Mouse (Mus musculus): Measurements from ENCODE around the gene Runx1.

Runx1 gene

DNA sequence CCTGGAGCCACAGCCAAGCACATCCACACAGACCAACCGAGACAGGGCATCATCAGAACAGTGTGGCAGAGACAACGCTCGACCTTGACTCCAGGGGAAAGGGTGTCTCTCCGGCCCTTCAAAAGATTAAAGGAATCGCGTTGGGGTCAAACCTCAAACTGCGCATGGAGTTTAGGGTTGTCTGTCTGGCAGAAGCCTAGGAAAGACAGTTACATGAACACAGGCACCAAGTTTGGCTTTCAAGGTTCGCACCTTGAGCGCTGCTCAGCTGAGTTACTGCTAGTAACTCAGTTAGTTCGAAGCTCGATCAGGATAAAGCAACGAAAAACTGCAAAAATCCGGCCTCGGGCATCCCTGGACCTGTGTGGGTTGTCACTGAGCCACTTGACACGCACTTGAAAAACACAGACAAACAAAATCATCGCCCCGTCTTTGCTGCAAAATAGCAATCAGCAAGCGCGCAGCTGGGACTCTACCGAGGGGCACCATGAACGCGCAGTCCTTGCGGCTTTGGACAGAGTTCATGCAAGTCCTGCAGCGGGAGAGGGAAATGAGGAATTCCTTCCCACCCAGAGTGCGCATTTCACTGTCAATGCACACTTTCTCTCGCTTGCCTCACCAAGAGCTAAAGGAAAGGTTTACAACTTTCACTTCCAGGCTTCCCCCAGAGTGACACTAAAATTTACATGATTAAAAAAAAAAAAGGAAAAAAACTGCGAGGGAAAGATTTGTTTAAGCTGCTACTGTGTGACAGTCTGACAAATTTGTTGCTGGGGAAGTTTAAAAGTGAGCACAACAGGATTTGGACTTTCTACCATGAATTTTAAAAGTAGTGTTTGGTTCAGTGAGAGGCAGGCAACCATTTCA is 126.2 kb downstream of the Runx1 start:
- DNase-seq (ENCODE audit: low spot score in 2 of 2): no peak

- DNase-seq (ENCODE audit: low spot score in 2 of 2): peak; percentile 96 to 97
These were observed 127.3 kb downstream of the Runx1 start for GRCm38 (mm10) chr16:92698612-92698998.

- DNase-seq (ENCODE audit: low spot score in 2 of 2): peak; percentile 67 to 75
These were observed 128.0 kb downstream of the Runx1 start for GRCm38 (mm10) chr16:92697737-92698611.

GRCm38 (mm10) chr16:92697227-92697736 is 128.7 kb downstream of the Runx1 start:
- DNase-seq (ENCODE audit: low spot score in 2 of 2): peak; percentile 79 to 82

DNA sequence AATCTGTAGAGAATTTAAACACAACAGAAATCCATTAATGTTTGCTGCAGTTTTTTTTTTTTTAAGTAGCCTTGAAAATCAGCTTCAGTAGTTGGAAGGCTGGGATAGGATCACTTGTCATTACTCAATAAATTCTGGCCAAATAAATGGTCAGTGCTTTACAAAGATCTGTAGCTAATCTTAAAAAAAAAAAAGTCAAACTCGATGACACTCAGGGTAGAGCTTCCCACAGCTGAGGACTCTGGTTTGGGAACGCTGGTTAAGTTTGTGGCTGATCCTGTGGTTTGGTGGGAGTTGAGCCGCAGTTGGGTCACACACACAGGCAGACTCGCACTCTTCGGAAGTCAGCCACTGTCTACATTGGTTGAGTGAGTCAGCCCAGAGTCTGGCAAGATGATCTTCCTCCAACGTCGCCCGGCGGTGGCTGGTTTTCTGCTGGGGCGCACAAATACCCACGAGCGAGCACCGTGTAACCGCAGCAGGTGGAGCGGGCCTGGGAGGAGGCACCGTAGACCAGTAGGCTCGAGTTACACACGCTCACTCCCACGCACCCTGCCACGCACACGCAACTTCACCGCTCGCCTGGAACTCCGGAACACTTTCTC is 129.4 kb downstream of the Runx1 start:
- DNase-seq (ENCODE audit: low spot score in 2 of 2): peak; percentile 59 to 72

- no peak for DNase-seq (ENCODE audit: low spot score in 2 of 2)
These were observed 130.0 kb downstream of the Runx1 start for GRCm38 (mm10) chr16:92695981-92696380.

- peak; percentile 45 to 53 for DNase-seq (ENCODE audit: low spot score in 2 of 2)
These were observed 130.6 kb downstream of the Runx1 start for GRCm38 (mm10) chr16:92695200-92695921.

- no peak for DNase-seq (ENCODE audit: low spot score in 2 of 2)
These were observed 131.3 kb downstream of the Runx1 start for GRCm38 (mm10) chr16:92694496-92695106.

DNA sequence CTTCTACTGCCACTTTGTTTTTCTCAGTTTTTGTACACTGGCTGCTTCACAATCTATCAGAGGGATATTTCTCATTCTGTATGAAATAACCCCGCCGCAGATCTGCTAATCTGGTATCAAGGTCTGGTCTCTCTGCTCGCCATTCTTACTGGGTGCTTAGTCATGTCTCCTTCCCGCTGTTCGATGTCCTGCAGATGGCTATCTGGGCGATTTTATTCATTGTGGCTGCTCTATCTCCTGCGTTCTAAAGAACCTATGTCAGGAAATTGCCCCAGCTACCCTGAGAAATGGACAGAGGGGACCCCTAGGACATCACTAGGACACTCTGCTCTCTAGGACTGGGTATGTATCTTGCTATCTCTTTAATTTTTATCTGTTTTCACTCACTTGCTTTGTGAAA is 135.2 kb downstream of the Runx1 start:
- DNase-seq (ENCODE audit: low spot score in 2 of 2): no peak

GRCm38 (mm10) chr16:92688941-92689340 is 137.0 kb downstream of the Runx1 start:
- DNase-seq (ENCODE audit: low spot score in 2 of 2): no peak

DNA sequence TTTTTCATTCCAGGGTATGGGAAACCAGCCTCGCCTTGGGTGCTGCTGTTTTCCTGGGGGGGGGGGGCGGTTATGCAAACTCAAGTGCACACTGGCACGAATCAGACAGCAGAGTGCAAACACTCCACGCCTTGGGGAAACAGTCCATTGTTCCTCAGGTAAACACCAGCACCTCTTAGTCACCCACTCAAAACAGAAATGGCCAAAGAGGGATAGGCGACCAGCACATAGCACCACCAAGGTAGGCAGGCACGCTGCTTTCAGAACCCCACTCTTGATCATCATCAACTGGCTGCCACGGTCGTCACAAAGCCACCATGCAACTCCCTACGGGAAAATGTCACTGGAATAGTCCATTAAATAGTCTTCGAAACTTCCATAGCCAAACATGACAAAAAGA is 139.0 kb downstream of the Runx1 start:
- no peak for DNase-seq (ENCODE audit: low spot score in 2 of 2)

GRCm38 (mm10) chr16:92685766-92686315 is 140.1 kb downstream of the Runx1 start:
- DNase-seq (ENCODE audit: low spot score in 2 of 2): no peak

DNA sequence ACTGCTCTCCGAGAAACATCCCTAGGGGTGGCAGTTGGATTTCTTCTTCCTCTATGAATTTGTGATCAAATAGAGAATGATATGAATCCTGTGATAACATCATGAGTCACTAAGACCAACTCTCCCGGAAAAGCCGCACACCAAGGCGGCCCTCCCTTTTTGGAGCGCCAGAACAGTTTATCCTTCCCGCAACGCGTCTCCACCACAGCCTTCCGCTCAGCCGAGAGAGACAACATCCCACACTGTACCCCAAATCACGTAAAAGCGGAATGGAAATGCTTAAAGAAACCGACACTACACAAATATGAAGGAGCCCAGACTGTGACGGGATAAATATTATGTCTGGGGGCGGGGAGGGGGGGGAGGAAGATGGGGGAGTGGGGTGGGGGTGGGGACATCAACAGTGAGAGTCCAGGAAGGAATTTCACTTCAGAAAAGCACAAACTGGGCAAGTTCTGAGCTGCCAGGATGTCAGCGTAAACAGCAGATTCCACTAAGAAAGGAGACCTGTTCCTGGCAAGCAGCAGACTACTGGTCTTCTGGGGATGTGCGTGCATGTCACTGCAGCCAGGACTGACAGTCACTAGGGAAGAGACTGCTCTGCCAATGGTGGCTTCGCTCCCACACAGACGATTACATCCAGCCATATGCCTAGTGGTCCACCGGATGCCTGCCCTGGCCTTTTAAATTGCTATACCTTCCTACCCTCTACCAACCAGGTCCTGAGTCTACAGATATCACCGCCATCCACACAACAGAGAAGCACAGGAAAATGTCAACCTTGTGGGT is 141.3 kb downstream of the Runx1 start:
- no peak for DNase-seq (ENCODE audit: low spot score in 2 of 2)

DNA sequence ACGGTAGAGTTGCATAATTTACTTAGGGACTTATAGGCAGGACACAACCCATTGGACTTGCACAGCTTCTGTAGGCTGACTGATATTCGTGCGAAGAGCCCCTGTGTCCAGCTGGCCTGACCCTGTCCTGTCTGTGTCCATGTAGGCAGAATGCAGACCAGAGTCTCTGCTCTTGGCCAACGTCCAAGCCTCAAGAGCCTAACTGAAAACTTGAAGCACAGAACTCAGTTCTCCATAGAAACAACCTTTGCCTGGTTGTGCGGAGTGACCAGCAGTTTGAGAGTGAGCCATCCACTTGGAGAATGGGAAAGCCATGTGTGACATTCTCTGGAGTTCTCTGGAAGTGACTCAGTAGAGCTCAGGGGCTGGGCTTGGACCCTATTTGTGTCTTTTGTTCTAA is 149.3 kb downstream of the Runx1 start:
- no peak for DNase-seq (ENCODE audit: low spot score in 2 of 2)

DNA sequence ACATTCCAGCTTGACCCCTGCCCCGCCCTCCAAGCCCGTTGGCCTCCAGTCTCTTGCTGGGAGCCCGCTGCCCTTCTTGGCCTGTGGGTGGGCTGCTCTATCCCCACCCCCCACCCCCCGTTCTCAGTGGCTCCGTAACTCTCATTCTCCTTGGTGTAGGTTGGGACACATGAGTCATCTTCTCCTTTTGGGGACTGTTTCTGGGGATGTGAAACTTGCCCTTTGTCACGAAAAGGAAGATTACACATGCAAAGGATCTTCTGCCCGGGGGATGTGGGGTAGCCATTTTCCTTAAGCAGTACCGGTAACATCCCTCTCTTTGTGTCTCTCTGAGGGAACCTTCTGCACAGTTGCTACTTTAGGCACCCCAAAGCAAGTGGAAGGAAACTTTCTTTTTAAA is 150.3 kb downstream of the Runx1 start:
- DNase-seq (ENCODE audit: low spot score in 2 of 2): no peak

GRCm38 (mm10) chr16:92674916-92675450 is 151.0 kb downstream of the Runx1 start:
- DNase-seq (ENCODE audit: low spot score in 2 of 2): no peak

GRCm38 (mm10) chr16:92674121-92674816 is 151.7 kb downstream of the Runx1 start:
- DNase-seq (ENCODE audit: low spot score in 2 of 2): no peak

DNA sequence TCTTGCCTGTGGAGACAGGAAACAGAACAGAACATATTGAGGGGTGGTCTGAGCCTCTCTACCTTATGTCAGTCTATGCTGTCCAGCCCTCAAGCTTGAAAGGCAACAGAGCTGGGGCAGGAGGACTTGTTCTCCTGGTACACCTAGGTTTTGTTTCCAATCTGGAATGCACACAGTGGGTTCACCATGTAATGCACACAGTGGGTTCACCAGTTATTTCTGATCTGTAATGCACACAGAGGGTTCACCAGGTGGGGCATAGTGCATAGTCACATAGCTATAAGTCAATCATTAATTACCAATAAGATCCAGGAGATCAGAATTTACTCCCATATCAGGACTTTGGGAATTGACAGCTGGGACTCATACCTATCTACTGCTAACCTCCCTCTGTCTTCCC is 157.1 kb downstream of the Runx1 start:
- DNase-seq (ENCODE audit: low spot score in 2 of 2): no peak

- DNase-seq (ENCODE audit: low spot score in 2 of 2): no peak
These were observed 164.2 kb downstream of the Runx1 start for GRCm38 (mm10) chr16:92661757-92662156.
